Mouse (Mus musculus): ENCODE data around the gene Themis3. TPM values are rescaled to one million over a fixed set of nuclear protein-coding genes. Genes with fewer than 3 reads are reported as not detected.

Themis3 gene
- polyA plus RNA-seq, 1 experiment from 2014 or later = not detected

DNA sequence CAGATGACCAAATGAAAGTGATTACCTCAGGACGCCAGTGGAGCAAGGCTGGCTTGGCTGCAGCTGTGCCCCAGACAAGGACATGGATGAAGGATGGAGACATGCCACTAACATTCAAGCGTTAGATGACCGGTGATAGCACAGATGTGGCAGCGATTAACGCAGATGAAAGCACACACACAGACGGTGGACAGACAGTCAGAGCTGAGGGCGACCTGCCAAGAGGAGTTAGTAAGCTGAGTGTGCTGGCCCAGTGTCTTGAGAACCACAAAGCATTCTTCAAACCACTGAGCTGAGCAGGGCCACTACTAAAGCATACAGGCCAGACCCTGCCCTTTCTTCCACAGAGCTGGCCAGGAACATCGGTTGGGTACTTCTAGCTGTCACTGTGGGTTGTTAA is 89.5 kb downstream of the Themis3 start:
- Histone ChIP-seq H3K9me3 (no peaks in the 10 kb centered on the region), H3K4me3 (no peak overlapping the region), H3K4me1 (peaks cover 6% of the 10 kb centered on the region; the same call in 1 of the 2 replicates), H3K27me3 (no peaks in the 10 kb centered on the region), H3K27ac (replicated peaks) (no peak overlapping the region), H3K36me3 (peaks cover 15% of the 10 kb centered on the region), H3K9ac (replicated peaks) (no peak overlapping the region), H3K4me2 (replicated peaks) (no peak overlapping the region)
- 86% methylated on average over 8 of the region's 8 CpGs for WGBS
- no peak for ATAC-seq (replicated peaks)

Other genes with a start within 250 kb of the Themis3 start
- gene Mtcl1, start 144.9 kb downstream of the Themis3 start, polyA plus RNA-seq (2015; fragmentation: Nextera tagmentation; extraction: Ambion mirVana) = 33.5 and 35.5 TPM in 2 replicates
- 71.7 and 77.0 TPM in 2 replicates for gene Rab12, start 74.9 kb downstream of the Themis3 start, polyA plus RNA-seq (2015; fragmentation: Nextera tagmentation; extraction: Ambion mirVana)